Mouse (Mus musculus) fat pad, adult 2 months (tissue): ENCODE results near the gene Sub1.

ENCODE experiments used
- DNase-seq: peaks from one replicate; pipeline ENCODE4 v3.0.0-alpha.2; 2011; ENCODE audit warnings: low read depth, low spot score; ENCODE audit errors: extremely low read depth

The Sub1 gene

GRCm38 (mm10) chr15:12013532-12014196 is 16.9 kb upstream of the Sub1 start:
- no peak for DNase-seq

DNA sequence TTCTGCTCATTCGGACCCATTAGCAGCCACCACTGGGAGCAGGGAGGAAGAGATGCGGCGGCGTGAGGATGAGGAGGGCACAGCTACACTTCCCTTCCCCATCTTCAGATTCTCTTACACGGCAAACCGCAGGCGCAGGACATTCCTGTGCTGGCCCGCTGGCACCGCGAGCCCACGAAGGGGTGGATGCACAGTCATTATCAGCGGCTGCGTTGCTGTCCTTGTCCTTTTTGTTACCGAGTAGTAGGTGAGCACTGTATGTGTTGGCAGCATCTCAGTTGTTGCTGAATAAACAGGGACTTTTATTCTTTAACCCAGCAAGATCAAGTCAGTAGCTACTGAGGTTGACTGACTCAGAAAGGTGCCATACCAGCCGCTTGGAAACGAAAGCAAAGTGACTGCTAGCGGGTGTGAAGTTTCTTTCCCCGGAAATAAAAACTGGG is 13.8 kb upstream of the Sub1 start:
- DNase-seq = no peak

DNA sequence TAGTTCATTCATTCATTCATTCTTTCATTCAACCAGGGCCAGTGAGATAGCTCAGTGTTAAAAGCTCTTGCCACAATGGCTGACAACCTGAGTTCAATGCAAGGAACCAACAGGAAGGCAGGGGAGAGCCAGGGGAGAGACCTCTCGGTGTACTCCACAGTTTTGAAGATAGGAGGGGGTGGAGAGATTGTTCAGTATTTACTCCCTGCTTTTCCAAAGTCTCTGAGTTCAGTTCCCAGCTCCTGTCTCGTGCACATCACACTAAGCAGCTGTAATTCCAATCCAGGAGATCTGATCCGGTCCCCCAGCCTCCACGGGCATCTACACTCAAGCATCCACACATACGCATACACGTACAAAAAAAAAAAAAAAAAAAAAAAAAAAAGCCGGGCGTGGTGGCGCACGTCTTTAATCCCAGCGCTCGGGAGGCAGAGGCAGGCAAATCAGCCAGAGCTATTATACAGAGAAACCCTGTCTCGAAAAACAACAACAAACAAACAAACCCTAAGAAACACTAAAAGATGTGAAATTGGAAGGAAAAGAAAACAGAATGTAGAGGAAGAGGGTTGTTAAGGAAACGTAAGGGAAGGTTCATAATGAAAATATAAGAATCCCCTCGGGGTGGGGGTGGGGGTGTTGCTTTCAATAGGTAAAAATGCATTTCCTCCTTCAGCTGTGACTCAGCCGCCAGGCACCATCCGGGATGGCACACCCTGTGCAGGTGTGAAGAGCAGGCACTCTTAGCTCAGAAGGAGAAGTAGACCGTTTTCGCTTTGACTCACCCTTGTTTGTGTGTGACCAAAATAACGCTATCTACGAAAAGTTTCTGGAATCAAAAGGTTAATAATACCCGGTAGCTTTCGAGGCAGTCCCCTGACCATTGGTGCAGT is 13.2 kb upstream of the Sub1 start:
- no peak for DNase-seq

DNA sequence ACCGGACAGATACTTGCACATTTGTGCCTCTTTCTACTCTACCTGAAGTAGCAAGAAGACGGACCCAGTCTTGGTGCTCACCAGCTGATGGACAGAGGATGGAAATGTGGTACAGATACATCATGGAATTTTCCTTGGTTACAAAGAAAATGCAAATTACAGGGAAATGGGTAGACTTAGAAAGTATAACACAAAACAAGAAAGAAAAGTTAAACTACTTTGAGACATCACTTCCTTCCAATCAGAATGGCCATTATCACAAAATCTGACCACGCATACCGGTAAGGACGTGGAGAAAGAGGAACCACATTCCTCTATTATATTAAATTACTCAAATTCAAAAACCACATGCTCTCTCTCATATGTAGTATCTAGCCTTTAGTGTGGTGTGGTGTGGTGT is 12.1 kb upstream of the Sub1 start:
- no peak for DNase-seq

DNA sequence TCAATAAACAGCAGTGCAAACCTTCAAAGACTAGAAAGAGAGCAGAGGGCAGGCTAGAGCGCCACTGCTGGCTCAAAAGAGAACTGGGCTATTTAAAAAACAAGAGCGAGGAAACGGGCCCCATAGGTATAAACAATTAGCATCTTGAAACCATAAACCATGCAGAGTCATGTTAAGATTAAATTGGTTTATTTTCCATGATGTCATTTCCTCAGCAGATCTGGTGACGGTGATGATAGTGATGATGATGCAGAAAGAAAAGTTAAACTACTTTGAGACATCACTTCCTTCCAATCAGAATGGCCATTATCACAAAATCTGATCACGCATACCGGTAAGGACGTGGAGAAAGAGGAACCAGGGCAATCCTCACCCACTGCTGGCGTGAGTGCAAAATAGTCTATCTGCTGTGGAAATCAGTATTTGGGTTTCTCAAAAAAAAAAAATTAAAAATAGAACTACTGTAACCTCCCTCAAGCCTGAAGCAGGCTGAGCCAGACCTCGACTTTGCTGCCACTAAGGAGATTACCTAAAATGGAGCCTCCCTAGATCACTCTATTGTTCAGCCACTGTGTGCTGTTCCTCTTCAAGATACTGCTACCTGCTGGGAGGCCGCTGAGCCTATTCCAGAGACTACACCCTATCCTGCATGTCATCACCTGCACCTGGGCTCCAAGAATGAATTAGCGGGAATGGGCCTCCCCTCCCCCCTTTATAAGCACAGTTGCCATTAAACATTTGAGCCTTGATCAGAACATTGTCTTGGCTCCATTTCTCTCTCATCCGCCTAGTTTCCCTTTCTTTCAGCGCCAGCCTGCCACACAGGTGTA is 11.4 kb upstream of the Sub1 start:
- no peak for DNase-seq

GRCm38 (mm10) chr15:12007421-12007820 is 10.6 kb upstream of the Sub1 start:
- DNase-seq = no peak

- no peak for DNase-seq
Measured at GRCm38 (mm10) chr15:12006169-12006568, 9.4 kb upstream of the Sub1 start.

GRCm38 (mm10) chr15:11995815-11996201 is 975 bp downstream of the Sub1 start:
- DNase-seq = no peak

DNA sequence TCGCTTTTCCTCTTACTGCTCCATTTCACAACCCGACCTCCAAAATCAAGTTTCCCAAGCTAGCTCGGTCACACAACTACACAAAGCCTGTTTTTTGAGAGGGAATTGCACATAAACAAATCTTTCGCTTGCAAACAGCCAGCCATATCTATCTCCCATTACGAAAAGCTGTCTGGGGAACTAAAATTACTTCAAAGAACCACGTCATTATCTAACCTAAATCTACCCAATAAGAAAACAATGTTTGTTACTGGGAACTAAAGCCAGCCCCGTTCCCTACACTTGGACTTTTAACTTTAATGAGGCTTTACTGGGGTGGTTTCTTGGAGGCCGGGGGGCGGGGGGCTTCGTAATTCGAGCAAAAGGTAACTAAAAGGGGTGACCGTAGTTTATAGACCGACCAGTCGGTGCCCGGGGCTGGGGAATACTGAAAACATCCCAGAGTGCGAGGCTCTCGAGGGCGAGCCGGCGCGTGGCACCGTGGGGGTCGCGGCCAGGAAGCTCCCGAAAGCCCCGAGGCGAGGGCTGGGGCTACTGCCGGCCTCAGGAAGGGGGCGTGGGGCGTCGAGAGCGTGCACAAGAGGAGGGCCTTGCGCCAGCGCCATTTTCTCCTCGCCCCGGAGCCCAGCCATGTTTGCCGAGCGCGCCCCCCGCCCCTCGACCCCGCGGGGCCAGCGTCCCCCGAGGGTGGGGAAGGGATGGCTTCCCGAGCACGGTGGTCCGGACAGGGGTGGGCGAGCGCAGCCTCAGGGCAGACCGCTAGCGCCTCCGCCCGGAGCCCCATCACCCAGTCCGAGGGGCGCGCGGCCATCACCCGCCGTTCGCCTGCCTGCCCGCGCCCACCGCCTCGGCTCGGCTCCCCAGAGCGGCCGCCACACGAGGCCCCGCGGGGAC is 1.6 kb downstream of the Sub1 start:
- no peak for DNase-seq

GRCm38 (mm10) chr15:11994006-11994405 is 2.8 kb downstream of the Sub1 start:
- DNase-seq = no peak

DNA sequence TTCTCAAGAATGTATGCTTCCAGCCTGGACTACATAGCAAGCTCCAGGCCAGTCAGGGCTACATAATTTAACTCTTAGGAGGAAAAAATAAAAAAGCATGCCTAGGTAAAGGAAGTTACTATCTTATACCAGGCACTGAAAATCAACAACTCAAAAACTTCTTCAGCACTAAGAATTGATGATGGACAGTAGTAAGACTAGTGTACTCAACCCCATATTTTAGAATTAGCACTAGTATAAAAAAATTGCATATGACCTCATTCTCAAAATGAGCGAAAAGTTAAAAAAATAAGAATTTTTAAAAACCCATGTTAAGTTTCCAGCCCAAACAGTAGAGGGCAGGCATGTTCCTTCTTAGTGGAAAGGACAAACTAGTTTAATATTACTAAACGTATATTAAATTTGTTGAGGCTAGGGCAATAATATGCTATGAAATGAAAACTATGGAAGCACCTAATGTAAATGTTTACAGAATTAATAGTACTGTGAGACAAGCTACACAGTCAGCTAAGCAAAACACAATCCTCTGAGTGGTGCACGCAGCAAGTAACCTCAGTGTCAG is 5.2 kb downstream of the Sub1 start:
- DNase-seq = no peak

DNA sequence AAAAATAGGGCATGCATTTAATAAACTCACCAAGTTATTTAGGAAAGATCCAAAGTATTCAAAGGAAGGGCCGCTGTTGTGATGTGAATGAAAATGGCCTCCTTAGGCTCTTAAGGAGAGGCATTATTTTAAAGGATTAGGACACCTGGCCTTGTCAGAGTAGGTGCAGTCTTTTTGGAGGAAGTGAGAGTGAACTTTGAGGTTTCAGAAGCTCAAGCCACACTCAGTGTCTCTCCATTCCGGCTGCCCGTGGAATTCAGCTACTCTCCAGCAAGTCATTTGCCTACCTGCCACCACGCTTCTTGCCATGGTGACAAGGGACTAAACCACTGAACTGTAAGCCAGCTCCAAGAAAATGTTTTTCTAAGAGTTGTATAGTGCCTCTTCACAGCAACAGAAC is 8.2 kb downstream of the Sub1 start:
- DNase-seq = no peak

GRCm38 (mm10) chr15:11987892-11988291 is 8.9 kb downstream of the Sub1 start:
- no peak for DNase-seq

- DNase-seq = no peak
Measured at GRCm38 (mm10) chr15:11981985-11982384, 14.8 kb downstream of the Sub1 start.

GRCm38 (mm10) chr15:11981501-11981900 is 15.3 kb downstream of the Sub1 start:
- DNase-seq = no peak

DNA sequence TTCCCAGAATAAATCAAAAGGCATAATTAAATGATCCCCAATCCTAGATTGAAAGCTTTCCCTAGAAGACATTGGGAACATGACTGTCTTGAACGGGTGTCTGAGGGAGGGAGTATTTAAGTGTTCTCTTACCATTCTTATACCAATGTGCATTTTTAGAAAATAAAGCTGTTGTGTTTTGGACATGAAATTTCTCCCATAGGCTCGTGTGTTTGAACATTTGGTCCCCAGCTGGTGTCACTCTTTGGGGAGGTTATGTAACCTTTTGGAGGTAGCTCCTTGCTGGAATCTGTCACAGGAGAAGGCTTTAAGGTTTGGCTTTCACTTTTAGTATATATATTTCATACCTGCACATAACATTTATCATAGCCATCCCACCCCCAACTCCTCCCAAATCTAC is 18.6 kb downstream of the Sub1 start:
- no peak for DNase-seq

GRCm38 (mm10) chr15:11977071-11977470 is 19.7 kb downstream of the Sub1 start:
- DNase-seq = no peak

DNA sequence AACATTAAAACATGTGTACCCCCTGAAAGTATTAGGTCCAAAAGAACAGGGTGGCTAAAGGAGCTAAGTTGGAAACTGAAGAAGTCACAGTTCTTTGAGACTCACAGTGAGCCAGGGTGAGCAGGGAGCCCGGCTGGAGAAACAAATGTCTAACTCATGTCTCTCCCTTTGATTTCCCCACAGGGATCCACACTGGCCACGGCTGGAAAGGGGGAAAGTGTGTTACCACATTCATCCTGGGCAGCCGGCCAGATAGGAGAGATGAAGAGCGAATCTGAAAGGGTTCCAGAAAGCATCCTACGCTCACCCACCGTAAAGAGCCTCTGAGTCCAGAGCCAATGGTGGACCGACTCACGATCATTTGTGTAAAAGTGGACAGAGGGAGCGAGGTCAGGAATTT is 20.9 kb downstream of the Sub1 start:
- no peak for DNase-seq

DNA sequence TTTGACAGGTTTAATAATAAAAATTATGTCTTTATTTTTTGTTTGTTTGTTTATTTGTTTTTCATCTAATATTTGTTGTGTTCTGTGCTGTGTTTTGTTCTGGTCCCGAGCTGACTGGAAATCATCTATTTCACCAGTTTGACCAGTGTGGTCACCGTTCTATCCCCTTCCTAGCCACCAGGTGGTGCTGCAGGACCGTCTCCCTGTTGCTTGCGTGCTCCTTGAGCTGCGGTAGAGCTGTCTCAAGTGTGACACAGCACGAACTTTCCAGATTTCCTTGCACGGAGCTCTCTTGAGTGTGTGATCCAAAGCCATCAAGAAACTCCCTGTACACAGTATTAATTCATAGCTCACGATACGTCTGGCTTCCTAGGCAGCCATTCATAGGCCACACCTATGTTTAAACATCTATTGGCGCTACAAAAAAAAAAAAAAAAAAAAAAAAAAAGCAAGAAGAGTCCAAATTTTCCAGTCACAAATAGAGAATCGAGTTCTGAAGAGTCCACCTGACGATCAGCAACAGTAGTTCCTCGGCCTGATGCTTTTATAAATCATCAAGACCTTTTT is 24.8 kb downstream of the Sub1 start:
- DNase-seq = no peak

DNA sequence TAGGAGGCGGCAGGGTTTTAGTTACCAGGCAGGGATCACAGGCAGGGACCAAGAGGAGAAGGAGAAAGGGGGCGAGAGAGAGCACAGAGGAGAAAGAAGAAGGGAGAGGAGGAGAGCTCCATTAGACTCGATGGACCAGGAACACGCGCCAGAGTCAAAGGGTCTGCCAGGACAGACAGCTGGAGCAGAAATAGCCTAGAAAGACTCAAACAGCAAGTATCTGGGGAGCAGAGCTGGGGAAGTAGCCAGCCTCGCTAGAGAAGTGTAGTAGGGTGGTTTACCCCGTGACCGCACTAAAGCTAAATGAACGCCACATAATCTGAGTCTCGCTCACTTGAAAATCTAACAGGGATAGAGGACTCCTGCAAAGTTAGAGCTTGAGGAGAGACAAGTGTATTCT is 26.2 kb downstream of the Sub1 start:
- no peak for DNase-seq
